Mouse (Mus musculus) kidney, postnatal 36 days (tissue): ENCODE measurements at regions not wholly inside any gene's neighbourhood (a gene's known extent, or its start where the extent isn't known, plus 50 kb on each side); places are given as distances from the start of the nearest gene placed in this dataset.
"Not testable (repeated sequence)": the region's sequence is repeated elsewhere in the genome, so short reads cannot be mapped to it uniquely, and the experiment has no call there.

ENCODE experiments used
- DNase-seq, 2 experiments: peaks; one replicate each; pipeline ENCODE4 v3.0.0; 2021 to 2022; ENCODE audit warnings: mixed read lengths in 2 of 2

GRCm38 (mm10) chr13:50754911-50755310 is 56.8 kb downstream of the Gm8765 start:
- DNase-seq = not testable (repeated sequence)

DNA sequence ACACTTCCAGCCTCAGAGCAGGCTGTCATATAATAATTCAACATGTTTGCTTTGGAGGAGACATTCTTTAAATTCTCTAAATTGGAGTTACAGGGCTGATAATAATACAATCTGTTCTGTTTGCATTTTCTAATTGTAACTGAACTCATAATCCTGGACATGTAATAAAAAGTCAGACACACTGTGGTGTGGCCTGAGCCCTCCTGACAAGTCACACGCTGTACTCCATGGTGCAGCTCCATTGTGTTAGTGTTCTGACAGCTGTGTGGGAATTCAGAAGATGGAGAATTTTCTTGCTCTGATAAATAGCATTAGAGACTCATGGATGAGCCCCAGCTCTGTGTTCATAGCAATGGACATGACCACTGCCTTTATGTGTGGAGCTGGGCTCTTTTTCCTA is 58.2 kb downstream of the Gm8765 start:
- not testable (repeated sequence) for DNase-seq

DNA sequence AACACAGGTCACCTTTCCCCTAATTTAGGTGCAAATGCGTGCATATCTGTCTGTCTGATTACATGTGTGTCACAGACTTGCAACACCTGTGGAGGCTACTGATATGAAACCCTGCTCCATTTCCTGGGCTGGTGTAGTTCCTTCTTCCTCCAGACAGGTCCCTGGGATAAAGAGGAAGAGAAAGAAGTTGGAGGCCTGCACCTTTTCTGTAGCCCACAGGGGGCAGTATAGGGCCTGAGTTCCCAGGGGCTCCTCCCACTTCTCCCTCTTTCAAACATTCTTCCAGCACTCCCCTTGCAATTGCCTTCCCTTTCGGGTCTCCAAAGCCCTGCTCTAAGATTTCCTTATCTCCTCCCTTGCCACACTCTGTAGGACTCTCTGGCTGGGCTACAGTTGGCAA is 66.5 kb downstream of the Gm8765 start:
- peak in 1 of 2 experiments; percentile 5 for DNase-seq

GRCm38 (mm10) chr13:50780036-50780435 is 81.9 kb downstream of the Gm8765 start:
- DNase-seq = not testable (repeated sequence)

DNA sequence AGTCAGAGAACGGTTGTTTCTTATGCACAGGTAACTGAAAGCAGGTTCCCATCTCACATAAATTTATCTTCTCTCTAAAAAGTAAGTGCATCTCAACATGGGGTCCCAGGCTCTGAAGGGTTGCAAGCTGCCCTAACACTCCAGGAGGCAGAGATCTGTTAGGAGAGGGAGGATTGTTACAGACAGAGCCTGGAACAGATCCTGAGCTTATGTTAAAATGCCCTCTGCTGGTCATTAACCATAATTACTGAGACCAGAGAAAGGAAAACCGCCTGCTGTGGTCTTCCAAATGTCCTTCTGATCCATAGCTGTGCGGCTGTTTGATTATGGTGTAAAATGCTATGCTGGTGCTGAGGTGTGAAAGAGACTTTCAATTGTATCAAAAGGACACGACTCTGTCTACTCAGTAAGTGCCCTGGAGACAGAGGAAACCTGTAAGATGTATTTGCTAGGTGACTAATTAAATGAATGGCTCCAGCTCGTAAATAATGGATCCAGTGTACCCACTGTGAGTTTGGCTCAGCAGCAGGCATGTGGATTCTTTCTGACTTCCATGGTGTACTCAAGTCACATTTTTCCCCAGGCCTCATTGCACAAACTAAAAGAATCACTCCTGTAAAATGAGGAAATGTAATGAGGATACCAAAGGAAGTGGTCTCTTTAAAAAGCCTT is 131.9 kb downstream of the Gm8765 start:
- DNase-seq = peak in 1 of 2 experiments; percentile 8
